Mouse (Mus musculus): ENCODE results near the gene Fgfbp1.

DNA sequence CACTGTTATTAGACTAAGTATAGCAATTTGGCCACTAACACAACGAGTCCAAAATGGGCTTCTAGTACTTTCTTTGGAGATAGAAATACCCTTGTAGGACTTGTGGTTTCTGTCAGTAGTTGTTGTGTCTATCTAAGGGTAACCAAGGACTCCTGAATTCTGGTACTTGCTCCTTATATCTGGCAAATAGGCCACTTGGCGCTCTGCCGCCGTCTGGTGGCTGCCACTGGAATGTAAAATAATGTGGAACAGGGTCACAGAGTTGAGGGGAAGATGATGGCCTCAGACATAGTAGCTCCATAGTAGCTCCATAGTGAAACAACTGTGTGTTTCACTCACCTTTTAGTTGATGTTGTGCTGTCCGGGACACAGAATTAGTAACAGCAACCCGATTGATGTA is 8.7 kb upstream of the Fgfbp1 start:
- no peak for TF ChIP-seq ZNF384 (IDR thresholded peaks at IDR 0.05; ENCODE audit: low read depth, low read length)
- peak in 2 of 3 experiments; percentile 25 to 47; a peak in 2 of 6 replicates for TF ChIP-seq CTCF (IDR thresholded peaks at IDR 0.05 in 2 of 3, conservative IDR thresholded peaks at IDR 0.05 in 1 of 3; ENCODE audit: control insufficient read depth in 1 of 3, insufficient read depth in 1 of 3, low read depth in 2 of 3, low read length in 3 of 3, poor library complexity in 1 of 3, severe bottlenecking in 1 of 3)
- TF ChIP-seq POLR2AphosphoS2 (IDR thresholded peaks at IDR 0.05; ENCODE audit: low read length), result no peak
- TF ChIP-seq EP300 (IDR thresholded peaks at IDR 0.05; ENCODE audit: low read depth in 1 of 2, low read length in 2 of 2), result no peak
- TF ChIP-seq MXI1 (IDR thresholded peaks at IDR 0.05; ENCODE audit: low read depth, low read length), result no peak
- no peak for TF ChIP-seq POLR2A (IDR thresholded peaks at IDR 0.05; ENCODE audit: control insufficient read depth in 1 of 2, insufficient read depth in 1 of 2, low read depth in 1 of 2, low read length in 2 of 2, poor library complexity in 1 of 2)
- no peak for TF ChIP-seq POLR2AphosphoS5 (IDR thresholded peaks at IDR 0.05; ENCODE audit: borderline replicate concordance, low read depth, low read length)
- TF ChIP-seq ZMIZ1 (IDR thresholded peaks at IDR 0.05; ENCODE audit: low read depth, low read length), result no peak
- no peak for TF ChIP-seq ZC3H11A (IDR thresholded peaks at IDR 0.05; ENCODE audit: low read depth, low read length)

Measured in MEL (cell line).